Mouse (Mus musculus) liver, adult 2 months (tissue): ENCODE results near the gene Relt. TPM values are rescaled to one million over a fixed set of nuclear protein-coding genes. Genes with fewer than 3 reads are reported as not detected.

Experiments used
- DNase-seq: peaks from one replicate; pipeline ENCODE4 v3.0.0-alpha.2; 2011; ENCODE audit warnings: low read depth, low spot score; ENCODE audit errors: extremely low read depth
- H3K27ac ChIP-seq: fragments of 200-500 bp; replicated peaks from 2 replicates; pipeline ENCODE4 v1.5.1; 2012; ENCODE audit warnings: low read depth, mild to moderate bottlenecking, control low read depth, inconsistent platforms, low read length; ENCODE audit not compliant: insufficient read depth
- H3K27me3 ChIP-seq: fragments of 200-500 bp; 2 replicates; pipeline ENCODE4 v1.6.1; 2012; ENCODE audit warnings: mild to moderate bottlenecking, moderate library complexity, low read length, inconsistent platforms; ENCODE audit not compliant: control insufficient read depth, insufficient read depth
- H3K36me3 ChIP-seq: fragments of 200-500 bp; 2 replicates; pipeline ENCODE4 v1.6.1; 2012; ENCODE audit warnings: low read length, inconsistent platforms; ENCODE audit not compliant: control insufficient read depth, insufficient read depth
- H3K4me1 ChIP-seq: fragments of 200-500 bp; 2 replicates; pipeline ENCODE4 v1.6.1; 2011; ENCODE audit warnings: low read length; ENCODE audit not compliant: control insufficient read depth, insufficient read depth
- H3K4me3 ChIP-seq: fragments of 200-500 bp; 2 replicates; pipeline ENCODE4 v1.5.1; 2011; ENCODE audit warnings: low read depth, mild to moderate bottlenecking, control low read depth, low read length, moderate library complexity; ENCODE audit not compliant: insufficient read depth
- H3K79me2 ChIP-seq: fragments of 200-500 bp; 2 replicates; pipeline ENCODE4 v1.6.1; 2012; ENCODE audit warnings: inconsistent platforms, mild to moderate bottlenecking, low read length, moderate library complexity; ENCODE audit not compliant: control insufficient read depth, insufficient read depth
- H3K9ac ChIP-seq: fragments of 200-500 bp; 2 replicates; pipeline ENCODE4 v1.6.1; 2012; ENCODE audit warnings: low read depth, mild to moderate bottlenecking, control low read depth, inconsistent platforms, low read length
- CTCF ChIP-seq: fragments of 200-500 bp; IDR thresholded peaks from 2 replicates; pipeline ENCODE4 v1.5.1; 2011; ENCODE audit warnings: low read depth, low read length, control low read depth
- POLR2A ChIP-seq: fragments of 200-500 bp; IDR thresholded peaks from 2 replicates; pipeline ENCODE4 v1.6.1; 2011; ENCODE audit warnings: low read length, control low read depth; ENCODE audit not compliant: insufficient read depth; ENCODE audit errors: extremely low read depth
- WGBS: fragments of 180-500 bp; shearing (Covaris S2); methylation state at CpG from one replicate; pipeline ENCODE4 v1.1.7; 2018; 5-methylcytosine and 5-hydroxymethylcytosine counted together
- polyA plus RNA-seq: library from polyadenylated mRNA; depleted of rRNA; stranded (reverse); fragments of >200 nt; gene quantifications from 2 replicates; pipeline ENCODE4 v1.2.3, GENCODE M21; 2012
- total RNA-seq: library from RNA; depleted of rRNA; stranded (reverse); fragments of >200 nt; gene quantifications from 2 replicates; pipeline ENCODE4 v1.2.3, GENCODE M21; 2014

Gene Relt
- total and polyA plus RNA-seq, 2 experiments: 0.37 to 1.0 TPM

DNA sequence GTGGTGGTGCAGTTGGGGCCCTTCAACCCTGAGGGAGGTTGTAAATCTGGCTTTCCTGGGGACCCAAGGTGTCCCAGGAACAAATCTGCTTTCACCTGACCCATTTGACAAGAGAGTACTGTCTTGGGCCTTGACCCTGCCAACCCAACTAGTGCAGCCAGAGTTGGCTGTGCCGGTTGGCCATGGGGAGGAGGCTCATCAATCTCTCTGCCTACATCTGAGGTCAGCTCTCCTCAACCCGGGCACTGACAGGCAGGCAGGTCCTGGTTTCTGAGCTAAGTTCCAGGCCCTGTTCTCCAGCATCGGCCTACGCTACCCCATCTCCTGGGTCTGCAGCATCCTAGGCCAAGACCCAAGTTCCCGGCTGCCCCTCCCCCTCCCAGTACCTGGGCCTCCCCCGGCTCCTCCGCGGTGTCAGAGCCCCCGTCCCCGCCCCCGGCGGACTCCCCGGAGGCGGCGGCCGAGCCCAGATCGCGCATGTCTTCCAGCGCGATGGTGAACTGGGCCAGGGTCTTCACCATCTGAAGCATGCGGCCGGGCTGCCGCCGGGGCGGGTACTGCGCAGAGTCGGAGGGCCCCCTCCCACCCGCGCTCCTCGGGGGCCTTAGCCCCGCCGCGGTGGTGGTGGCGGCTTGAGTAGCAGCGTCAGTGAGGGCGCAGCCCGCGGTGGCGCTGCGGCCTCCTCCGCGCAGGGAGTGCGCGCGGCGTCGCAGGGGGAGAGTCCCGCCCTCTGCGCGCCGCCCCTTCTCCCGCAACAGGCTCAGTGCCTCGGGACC lies 31.0 kb upstream of the Relt start:
- TF ChIP-seq POLR2A (no peak), CTCF (no peak)
- 8% methylated on average over 53 of the region's 53 CpGs for WGBS
- H3K27ac ChIP-seq: no peak overlapping the region
- DNase-seq: no peak
- H3K4me3 ChIP-seq: peak overlapping the region; percentile 28; the same call in 1 of the 2 replicates
- H3K27me3 ChIP-seq: peaks cover 8% of the 10 kb centered on the region
- H3K4me1 ChIP-seq: no peaks in the 10 kb centered on the region
- H3K36me3 ChIP-seq: no peaks in the 10 kb centered on the region
- H3K9ac ChIP-seq: peak overlapping the region; percentile 21
- no peaks in the 10 kb centered on the region for H3K79me2 ChIP-seq

DNA sequence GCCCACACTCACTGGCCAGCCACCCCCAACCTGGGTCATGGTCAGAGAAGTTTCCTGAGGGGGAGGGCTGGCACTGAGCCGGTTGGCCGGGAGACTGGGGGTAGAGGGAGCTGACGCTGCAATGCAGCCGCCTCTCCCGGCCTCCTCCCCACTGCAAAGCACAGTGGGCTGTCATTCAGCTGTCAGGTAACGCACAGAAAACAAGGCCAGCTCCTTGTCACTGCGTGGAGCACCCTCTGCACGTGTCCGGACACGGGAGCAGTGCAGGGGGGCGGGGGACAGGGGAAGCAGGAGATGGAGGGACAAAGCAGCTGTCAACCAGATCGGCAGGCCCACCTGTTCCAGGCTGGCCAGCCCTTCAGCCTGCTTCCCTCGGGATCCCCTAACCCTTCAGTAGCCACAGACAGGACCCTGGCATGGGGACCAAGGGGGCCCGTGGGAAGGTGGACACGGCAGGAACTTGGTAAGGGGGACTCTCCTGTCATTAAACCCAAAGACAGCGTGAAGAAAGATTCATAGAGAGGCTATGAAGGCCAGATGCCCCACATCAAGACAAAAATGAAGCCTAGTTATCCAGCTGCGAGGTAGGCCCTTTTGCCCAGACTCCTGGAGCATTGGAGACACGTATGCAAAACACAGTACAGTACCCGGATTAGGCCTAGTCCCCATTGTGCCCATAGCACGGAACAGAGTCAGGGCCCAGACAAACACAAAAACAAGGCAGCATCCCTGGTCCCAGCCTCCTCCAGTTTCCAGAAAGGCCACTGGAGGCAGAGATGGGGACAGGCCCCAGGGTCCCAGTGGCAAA lies 30.2 kb upstream of the Relt start:
- no peak overlapping the region for H3K27ac ChIP-seq
- 73% methylated on average over 20 of the region's 20 CpGs for WGBS
- H3K27me3 ChIP-seq: peaks cover 8% of the 10 kb centered on the region
- H3K4me3 ChIP-seq: no peak overlapping the region
- DNase-seq: no peak
- TF ChIP-seq POLR2A (no peak), CTCF (no peak)
- H3K9ac ChIP-seq: no peak overlapping the region
- H3K4me1 ChIP-seq: no peaks in the 10 kb centered on the region
- no peaks in the 10 kb centered on the region for H3K79me2 ChIP-seq
- no peaks in the 10 kb centered on the region for H3K36me3 ChIP-seq

DNA sequence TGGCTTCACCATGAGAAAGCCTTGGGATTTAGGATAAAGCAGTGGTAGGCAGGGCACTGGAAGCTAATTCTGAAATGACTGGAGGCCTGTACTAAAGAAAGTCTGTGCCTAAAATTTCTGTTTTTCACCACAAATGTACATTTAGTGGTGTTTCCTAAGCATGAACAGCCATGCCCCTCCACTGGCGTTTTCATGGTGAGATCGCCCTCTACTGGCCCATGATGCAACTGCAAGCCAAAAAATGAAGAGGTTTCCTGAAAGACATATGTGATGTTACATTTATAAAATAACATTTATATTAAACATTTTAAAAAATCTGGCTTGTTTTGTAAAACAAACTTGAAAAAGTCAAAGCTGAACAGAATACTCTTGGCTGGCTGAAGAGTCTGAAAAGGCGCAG lies 23.3 kb upstream of the Relt start:
- peak; percentile 24 for DNase-seq
- WGBS: 33% methylated on average over 3 of the region's 3 CpGs
- TF ChIP-seq POLR2A: no peak
- TF ChIP-seq CTCF: peak; percentile 72
- Histone ChIP-seq H3K4me3 (no peak overlapping the region), H3K79me2 (no peaks in the 10 kb centered on the region), H3K4me1 (no peaks in the 10 kb centered on the region), H3K27ac (no peak overlapping the region), H3K36me3 (no peaks in the 10 kb centered on the region), H3K9ac (no peak overlapping the region), H3K27me3 (no peaks in the 10 kb centered on the region)

DNA sequence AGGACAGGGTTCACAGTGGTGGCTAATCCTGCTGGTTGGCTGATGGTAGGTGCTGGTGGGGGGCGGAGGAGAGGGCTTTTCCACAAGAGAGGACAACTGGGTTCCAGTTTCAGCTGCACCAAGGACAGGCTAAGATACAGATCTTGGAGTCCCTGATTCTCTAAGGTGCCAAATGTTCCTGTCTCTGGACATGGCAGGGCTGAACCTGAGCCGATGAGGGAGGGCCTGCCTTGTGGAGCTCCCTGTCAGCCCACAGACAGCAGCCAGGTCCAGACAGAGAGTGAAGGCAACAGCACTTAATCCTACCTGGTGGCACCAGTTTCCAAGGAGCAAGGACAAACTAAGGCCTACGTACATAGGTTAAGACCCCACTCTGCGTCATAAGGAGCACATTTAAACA lies 21.2 kb upstream of the Relt start:
- H3K9ac ChIP-seq: no peak overlapping the region
- H3K4me1 ChIP-seq: no peaks in the 10 kb centered on the region
- no peaks in the 10 kb centered on the region for H3K27me3 ChIP-seq
- no peak for TF ChIP-seq CTCF
- no peak for TF ChIP-seq POLR2A
- H3K4me3 ChIP-seq: no peak overlapping the region
- H3K27ac ChIP-seq: no peak overlapping the region
- no peaks in the 10 kb centered on the region for H3K36me3 ChIP-seq
- DNase-seq: no peak
- WGBS: 97% methylated on average over 4 of the region's 4 CpGs
- H3K79me2 ChIP-seq: no peaks in the 10 kb centered on the region

DNA sequence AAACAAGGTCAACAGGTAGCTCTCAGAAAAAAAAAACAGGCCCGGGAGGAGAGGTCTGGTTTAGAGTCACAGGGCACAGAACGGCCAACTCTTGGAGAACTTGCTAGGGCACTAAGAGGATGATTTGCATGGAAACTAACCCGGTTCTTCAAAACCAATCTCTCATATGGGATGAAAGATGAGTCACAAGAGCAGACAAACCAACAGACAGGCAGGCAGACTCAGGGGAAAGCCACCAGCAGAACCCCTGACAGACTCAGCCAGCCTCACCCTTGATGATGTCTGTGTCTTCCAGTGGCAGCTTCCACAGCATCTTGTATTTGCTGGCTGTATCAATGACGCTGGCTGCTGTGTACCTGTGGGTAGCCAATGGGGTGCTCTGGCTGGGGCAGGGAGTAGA lies 18.7 kb upstream of the Relt start:
- no peak overlapping the region for H3K9ac ChIP-seq
- H3K4me1 ChIP-seq: no peaks in the 10 kb centered on the region
- H3K27ac ChIP-seq: no peak overlapping the region
- no peak for DNase-seq
- no peak for TF ChIP-seq POLR2A
- no peak for TF ChIP-seq CTCF
- 92% methylated on average over 4 of the region's 4 CpGs for WGBS
- H3K79me2 ChIP-seq: no peaks in the 10 kb centered on the region
- H3K4me3 ChIP-seq: no peak overlapping the region
- no peaks in the 10 kb centered on the region for H3K27me3 ChIP-seq
- no peaks in the 10 kb centered on the region for H3K36me3 ChIP-seq

DNA sequence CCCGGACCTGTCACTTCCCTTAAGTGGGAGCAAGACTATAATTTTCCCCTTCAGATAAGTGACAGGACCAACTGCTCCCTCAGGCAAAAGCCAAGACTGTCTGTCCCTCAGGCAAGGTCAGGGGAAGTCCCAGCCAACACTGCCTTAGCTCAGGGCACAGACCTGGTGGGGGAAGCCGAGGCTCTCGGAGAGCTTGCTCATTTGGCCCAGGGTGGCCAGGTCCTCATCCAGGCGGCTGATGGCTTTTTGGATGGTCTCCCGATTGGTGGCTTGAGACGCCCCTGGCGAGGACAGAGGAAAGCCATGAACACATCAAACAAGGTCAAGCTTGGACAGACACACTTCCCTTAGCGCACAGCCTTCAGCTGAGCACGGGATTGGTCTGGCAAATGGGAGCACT lies 18.3 kb upstream of the Relt start:
- TF ChIP-seq CTCF (no peak), POLR2A (no peak)
- WGBS: 90% methylated on average over 9 of the region's 9 CpGs
- no peak for DNase-seq

More for the DNA sequence above, 18.3 kb upstream of the Relt start:
- no peak overlapping the region for H3K4me3 ChIP-seq
- H3K27ac ChIP-seq: no peak overlapping the region
- H3K27me3 ChIP-seq: no peaks in the 10 kb centered on the region
- H3K9ac ChIP-seq: no peak overlapping the region
- no peaks in the 10 kb centered on the region for H3K4me1 ChIP-seq
- H3K36me3 ChIP-seq: no peaks in the 10 kb centered on the region
- H3K79me2 ChIP-seq: no peaks in the 10 kb centered on the region
